8 mouse cellular contexts compared by ENCODE assay signal in the genomic region with DNA sequence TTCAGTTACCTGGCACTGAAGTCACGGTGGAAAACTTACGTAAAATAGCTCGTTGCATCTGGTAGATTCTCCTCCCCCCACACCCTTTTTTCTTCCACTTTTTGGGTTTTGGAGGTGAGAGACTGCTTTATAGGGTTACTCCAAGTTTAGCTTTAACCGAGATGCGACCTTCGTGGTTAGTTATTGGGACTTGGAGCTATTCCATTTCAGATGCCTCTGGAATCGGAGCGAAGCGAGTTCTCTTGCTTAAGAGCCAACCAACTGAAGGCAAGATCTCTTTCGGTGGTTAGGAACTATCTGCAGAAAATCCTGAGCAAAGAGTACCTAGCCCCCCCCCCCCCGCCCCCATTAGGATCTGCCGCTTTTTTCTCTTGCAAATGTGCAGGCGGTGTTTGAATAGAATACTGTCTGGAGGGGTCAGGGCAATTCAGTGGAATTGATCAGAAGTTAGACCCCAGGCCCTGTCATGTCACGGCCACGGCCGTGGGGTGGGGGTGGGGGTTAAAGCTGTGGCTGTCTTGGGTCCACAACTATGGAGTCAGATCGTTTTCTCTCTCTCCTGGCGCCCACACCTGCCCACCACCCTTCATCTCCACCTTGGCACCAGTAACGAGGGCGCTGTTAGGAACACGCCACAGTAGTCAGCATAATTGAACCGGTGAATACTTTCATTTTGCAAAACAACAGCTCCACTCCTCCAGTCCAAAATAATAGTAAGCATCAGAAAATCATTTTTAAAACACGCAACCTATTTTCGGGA.
DNase-seq lines count a peak whose midpoint lies in the region; ATAC-seq and TF ChIP-seq lines count a peak whose summit lies in the region.

No protein-coding gene starts in this region.

- 1% methylated on average over 24 of the region's 24 CpGs for WGBS in limb, embryonic 11.5 days
- 8% methylated on average over 24 of the region's 24 CpGs for WGBS in small intestine, adult 2 months

- no peak for TF ChIP-seq CTCF in small intestine, adult 2 months (IDR thresholded peaks at IDR 0.05; ENCODE audit: extremely low read depth, insufficient read length, insufficient replicate concordance, low read depth, low read length)

- peak; percentile 38 for DNase-seq in cerebellum, adult 11 months
- DNase-seq in right cerebral cortex, postnatal 25 days = peak; percentile 56
- DNase-seq in right cerebral cortex, postnatal 14 days = no peak
- DNase-seq in limb, embryonic 11.5 days (ENCODE audit: low spot score) = peak; percentile 25
- DNase-seq in yolk sac, embryonic 10.5 days (ENCODE audit: low spot score) = no peak
- DNase-seq in natural killer cell, adult 2 months (ENCODE audit: low spot score in 2 of 2) = no peak

- H3K4me3 ChIP-seq in limb, embryonic 11.5 days (ENCODE audit: low read depth, low read length) = no peak overlapping the region
- peak overlapping the region; percentile 15; the same call in 1 of the 2 replicates for H3K4me3 ChIP-seq in small intestine, adult 2 months (ENCODE audit: low read depth, low read length)

- ATAC-seq in cerebellum, adult (ENCODE audit: insufficient number of reproducible peaks, low FRiP score, low TSS enrichment) = no peak
- ATAC-seq in limb, embryonic 11.5 days (ENCODE audit: insufficient number of reproducible peaks, low FRiP score, low TSS enrichment, low read depth) = no peak

- no peak overlapping the region for H3K27ac ChIP-seq in limb, embryonic 11.5 days (replicated peaks; ENCODE audit: low read depth, low read length)
- H3K27ac ChIP-seq in small intestine, adult 2 months (ENCODE audit: insufficient read depth, low read depth, low read length) = no peak overlapping the region

- no peaks in the 10 kb centered on the region for H3K36me3 ChIP-seq in limb, embryonic 11.5 days (ENCODE audit: control insufficient read depth, insufficient read depth, low read length)
- H3K36me3 ChIP-seq in small intestine, adult 2 months (ENCODE audit: control insufficient read depth, insufficient read depth, low read length) = no peaks in the 10 kb centered on the region

- H3K27me3 ChIP-seq in limb, embryonic 11.5 days (ENCODE audit: control insufficient read depth, insufficient read depth, low read length) = peaks cover 45% of the 10 kb centered on the region
- H3K27me3 ChIP-seq in small intestine, adult 2 months (ENCODE audit: control insufficient read depth, insufficient read depth, low read length) = peaks cover 52% of the 10 kb centered on the region

- H3K9ac ChIP-seq in limb, embryonic 11.5 days (ENCODE audit: low read length) = no peak overlapping the region

- H3K4me2 ChIP-seq in limb, embryonic 11.5 days (ENCODE audit: low read depth, severe bottlenecking) = 0 out of 2 replicates have a peak overlapping the region, but pooled peaks have one; percentile 5

- H3K4me1 ChIP-seq in limb, embryonic 11.5 days (ENCODE audit: control insufficient read depth, insufficient read depth, low read length) = 0 out of 2 replicates have a peak, but pooled peaks cover 2% of the 10 kb centered on the region
- peaks cover 9% of the 10 kb centered on the region for H3K4me1 ChIP-seq in small intestine, adult 2 months (ENCODE audit: control insufficient read depth, insufficient read depth, insufficient read length, low read length)

- H3K9me3 ChIP-seq in limb, embryonic 11.5 days (ENCODE audit: control insufficient read depth, low read length) = no peaks in the 10 kb centered on the region

- no peak for TF ChIP-seq POLR2A in small intestine, adult 2 months (IDR thresholded peaks at IDR 0.05; ENCODE audit: low read depth, low read length)

Comparison
In these comparisons a context has a peak if more than half of its experiments do, and no peak if none do; other contexts are left out.
1. DNase-seq: peak in cerebellum, adult 11 months (single experiment), right cerebral cortex, postnatal 25 days (single experiment) and limb, embryonic 11.5 days (single experiment); none in right cerebral cortex, postnatal 14 days (single experiment), yolk sac, embryonic 10.5 days (single experiment) and natural killer cell, adult 2 months (0 of 2).